Mouse (Mus musculus) lung, postnatal 0 days (tissue): ENCODE measurements around the gene Gpr158.

Source experiments
- CTCF ChIP-seq: IDR thresholded peaks from 2 replicates; pipeline ENCODE4 v1.5.1; 2016; ENCODE audit warnings: antibody characterized with exemption, mild to moderate bottlenecking
- EP300 ChIP-seq: IDR thresholded peaks from 2 replicates; pipeline ENCODE4 v1.6.1; 2016; ENCODE audit warnings: antibody characterized with exemption, mild to moderate bottlenecking, control low read depth

- TF ChIP-seq CTCF (no peak), EP300 (no peak)
Measured at GRCm38 (mm10) chr2:21343821-21344220, 23.5 kb upstream of the Gpr158 start.
